Mouse (Mus musculus): ENCODE data around the gene Zfp217. TPM values are rescaled to one million over a fixed set of nuclear protein-coding genes. Genes with fewer than 3 reads are reported as not detected.

The Zfp217 gene
- total RNA-seq, 2 experiments from 2014 or later: 3.0 to 3.8 TPM

DNA sequence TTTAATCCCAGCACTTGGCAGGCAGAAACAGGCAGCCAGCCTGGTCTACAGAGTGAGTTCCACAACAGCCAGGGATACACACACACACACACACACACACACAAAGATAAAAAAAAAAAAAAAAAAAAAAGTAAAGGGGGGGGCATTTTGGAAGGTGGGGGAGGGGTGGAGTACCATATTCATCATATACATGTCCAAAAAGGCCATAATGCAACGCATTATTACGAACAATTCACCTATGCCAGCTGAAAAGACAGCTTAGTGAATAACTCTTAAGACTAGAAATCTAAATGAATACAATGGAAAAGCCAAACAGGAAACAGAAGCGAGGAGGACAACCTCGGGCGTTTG is 6.8 kb upstream of the Zfp217 start:
- H3K4me3 ChIP-seq: peak overlapping the region; percentile 34
- TF ChIP-seq CTCF (conservative IDR thresholded peaks at IDR 0.05): no peak

DNA sequence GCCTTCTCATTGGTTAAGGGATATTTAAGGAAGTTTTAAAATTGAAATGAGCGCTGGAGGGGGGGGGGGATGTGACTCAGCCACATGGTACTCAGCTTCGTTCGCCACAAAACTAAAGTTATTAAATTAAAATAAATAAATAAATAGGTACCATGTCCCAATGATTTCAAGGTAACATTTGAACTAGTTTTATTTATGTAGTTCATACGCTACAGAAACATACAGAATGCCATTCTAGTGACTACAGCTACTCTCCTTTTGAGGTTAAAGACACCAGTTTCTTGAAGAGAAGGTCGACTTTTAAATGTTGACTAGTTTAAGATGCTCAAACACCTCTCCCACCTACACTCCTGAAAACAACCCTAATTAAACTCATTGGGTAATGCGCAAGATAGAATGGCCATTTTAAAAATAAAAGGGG is 6.4 kb upstream of the Zfp217 start:
- TF ChIP-seq CTCF (conservative IDR thresholded peaks at IDR 0.05): no peak
- Histone ChIP-seq H3K27ac (no peak overlapping the region), H3K4me3 (no peak overlapping the region)
- DNase-seq (ENCODE audit: low spot score in 2 of 2): no peak

More for the DNA sequence above, 6.8 kb upstream of the Zfp217 start:
- no peak for DNase-seq (ENCODE audit: low spot score in 2 of 2)
- peak overlapping the region; percentile 28; the same call in 1 of the 2 replicates for H3K27ac ChIP-seq

DNA sequence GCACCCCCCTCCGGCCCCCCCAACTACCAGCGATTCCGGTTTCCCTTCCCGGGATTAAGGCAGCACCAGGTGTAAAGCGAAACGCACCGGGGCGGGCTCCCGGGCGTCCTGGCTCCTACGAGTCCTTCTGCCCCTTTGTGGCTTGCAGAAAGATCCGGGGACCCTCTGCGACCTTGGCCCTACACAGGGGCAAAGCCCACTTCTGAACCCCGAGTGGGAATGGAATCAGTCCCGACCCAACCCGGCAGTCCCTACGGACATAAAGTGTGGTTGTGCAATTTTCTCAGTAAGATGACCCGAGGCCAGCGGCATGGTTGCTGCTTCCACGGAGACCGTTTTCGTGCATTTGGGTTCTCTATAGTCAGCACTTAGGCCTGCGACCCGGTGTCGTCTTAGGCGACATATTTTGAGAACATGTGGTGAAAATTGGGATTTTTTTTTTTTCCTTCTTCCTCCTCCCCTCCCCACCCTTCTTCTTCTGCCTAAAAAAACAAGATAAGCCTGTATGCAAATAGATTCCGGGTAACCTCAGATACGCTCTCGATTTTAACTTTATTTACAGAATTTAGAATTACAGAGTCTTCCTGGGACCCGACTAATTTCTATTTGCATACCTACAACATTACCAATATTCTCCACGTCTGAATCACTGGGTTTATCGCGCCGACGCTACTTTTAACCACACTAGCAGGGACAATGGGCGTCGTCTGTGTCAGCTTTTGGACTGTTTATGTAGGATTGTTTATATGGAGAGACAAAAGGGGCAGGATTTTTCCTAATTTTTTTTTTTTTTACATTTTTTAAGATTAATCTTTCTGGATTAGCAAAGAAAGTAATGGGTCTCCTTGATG is 5.7 kb upstream of the Zfp217 start:
- H3K4me3 ChIP-seq: peak overlapping the region; percentile 33
- no peak for DNase-seq (ENCODE audit: low spot score in 2 of 2)
- peak overlapping the region; percentile 36 for H3K27ac ChIP-seq
- TF ChIP-seq CTCF (conservative IDR thresholded peaks at IDR 0.05): no peak

DNA sequence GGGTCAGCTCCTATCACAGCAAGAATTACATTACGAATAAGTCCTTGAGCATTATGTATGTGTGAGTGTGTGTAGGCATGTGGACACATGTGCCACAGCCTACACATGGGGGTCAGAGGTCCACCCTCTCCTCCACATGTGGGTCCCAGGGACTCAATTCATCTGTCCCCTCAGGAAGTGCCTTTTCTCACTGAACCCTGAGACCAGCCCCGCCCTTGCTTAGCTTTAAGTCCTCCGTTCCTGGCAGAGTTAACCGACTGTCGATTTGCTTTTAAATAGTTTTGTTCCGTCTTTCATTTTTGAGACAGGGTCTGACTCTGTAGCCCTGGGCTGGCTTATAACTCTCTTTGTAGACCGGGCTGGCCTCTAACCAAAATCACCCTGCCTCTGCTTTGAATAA is 5.0 kb upstream of the Zfp217 start:
- TF ChIP-seq CTCF (conservative IDR thresholded peaks at IDR 0.05): no peak
- no peak for DNase-seq (ENCODE audit: low spot score in 2 of 2)
- H3K27ac ChIP-seq: 0 out of 2 replicates have a peak overlapping the region, but pooled peaks have one; percentile 36
- no peak overlapping the region; the same call in 1 of the 2 replicates for H3K4me3 ChIP-seq

DNA sequence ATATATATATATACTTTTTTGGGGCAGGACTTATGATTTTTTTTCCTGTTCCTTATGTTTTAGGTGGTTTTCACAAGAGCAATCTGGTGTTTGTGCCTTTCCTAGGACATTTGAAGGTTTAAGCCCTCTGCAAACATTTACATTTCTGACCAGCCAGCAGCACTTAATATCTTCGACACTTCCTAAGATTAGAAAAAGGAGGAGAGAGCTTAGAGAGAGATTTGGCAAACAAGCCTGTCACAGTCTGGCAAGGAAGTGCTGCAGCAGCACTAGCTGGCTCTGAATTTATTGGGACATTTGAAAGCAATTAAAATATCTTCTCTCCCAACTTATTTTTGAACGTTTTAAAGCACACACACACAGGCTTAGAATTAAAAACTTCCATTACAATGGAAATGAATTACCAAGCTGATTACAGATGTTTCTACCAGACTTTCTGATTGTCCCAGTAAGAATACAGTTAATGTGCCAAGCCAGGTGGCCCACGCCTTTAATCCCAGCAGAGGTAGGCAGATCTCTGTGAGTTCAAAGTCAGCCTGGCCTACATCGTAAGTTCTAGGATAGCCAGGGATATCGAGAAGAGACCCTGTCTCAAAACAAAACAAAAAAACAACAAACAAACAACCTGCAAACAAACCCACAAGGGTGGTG is 4.3 kb upstream of the Zfp217 start:
- no peak overlapping the region for H3K4me3 ChIP-seq
- TF ChIP-seq CTCF (conservative IDR thresholded peaks at IDR 0.05): no peak
- DNase-seq (ENCODE audit: low spot score in 2 of 2): no peak
- H3K27ac ChIP-seq: no peak overlapping the region

DNA sequence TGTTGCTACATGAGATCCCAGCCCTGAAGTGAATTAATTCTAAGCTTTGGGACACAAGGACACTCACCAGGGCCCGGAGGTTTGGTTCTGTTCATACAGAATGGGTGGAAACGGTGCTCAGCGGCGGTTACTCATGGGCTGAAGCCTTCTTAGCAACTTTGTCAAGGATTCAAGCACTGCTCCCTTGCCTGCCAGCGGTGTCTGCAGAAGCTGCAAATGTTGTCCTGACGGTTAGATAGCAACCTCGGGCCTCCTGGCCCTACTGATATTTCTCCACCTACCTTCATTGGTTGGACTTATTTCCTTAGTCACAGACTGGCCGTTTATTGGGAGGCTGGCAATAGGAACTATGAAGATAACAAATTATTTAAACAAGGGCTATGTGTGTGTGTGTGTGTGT is 3.6 kb upstream of the Zfp217 start:
- DNase-seq (ENCODE audit: low spot score in 2 of 2): no peak
- Histone ChIP-seq H3K27ac (no peak overlapping the region), H3K4me3 (no peak overlapping the region)
- no peak for TF ChIP-seq CTCF (conservative IDR thresholded peaks at IDR 0.05)

DNA sequence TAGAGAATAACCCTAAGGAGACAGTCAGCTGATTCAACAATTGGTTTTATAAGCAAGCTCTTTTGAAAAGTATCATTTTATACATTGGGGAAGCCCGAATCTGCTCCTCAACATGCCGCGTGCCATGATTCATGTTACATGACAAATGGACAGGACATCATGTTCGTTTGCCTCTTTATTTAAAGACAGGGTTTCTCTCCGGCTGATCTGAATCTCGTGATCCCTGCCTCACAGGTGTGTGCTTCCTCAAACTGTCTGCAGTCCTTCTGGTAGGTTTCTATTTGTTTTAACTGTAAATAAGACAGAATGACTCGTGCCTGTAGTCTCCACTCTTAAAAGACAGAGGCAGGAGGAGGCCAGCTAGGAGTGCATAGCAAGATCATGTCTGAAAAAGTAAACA is 925 bp upstream of the Zfp217 start:
- no peak overlapping the region for H3K27ac ChIP-seq
- no peak overlapping the region for H3K4me3 ChIP-seq
- no peak for DNase-seq (ENCODE audit: low spot score in 2 of 2)
- no peak for TF ChIP-seq CTCF (conservative IDR thresholded peaks at IDR 0.05)

DNA sequence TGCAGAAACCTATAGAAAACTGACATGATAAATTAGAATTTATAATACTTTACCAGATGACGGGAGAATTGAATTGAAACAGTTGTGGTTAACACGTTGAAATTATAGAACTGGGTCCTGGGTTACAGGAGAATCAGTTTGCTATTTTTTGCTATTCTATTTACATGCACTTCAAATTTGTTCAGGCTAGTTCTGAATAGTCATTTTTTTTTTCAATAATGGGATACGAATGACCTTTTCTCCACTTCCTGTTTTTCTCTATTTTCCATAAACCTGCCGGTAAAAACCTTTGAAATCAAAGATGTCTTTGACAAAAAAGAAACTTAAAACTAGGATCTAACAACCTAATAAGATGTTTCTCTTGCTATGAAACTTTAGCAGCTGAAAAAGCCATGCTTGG is 733 bp downstream of the Zfp217 start:
- no peak overlapping the region for H3K4me3 ChIP-seq
- TF ChIP-seq CTCF (conservative IDR thresholded peaks at IDR 0.05): no peak

DNA sequence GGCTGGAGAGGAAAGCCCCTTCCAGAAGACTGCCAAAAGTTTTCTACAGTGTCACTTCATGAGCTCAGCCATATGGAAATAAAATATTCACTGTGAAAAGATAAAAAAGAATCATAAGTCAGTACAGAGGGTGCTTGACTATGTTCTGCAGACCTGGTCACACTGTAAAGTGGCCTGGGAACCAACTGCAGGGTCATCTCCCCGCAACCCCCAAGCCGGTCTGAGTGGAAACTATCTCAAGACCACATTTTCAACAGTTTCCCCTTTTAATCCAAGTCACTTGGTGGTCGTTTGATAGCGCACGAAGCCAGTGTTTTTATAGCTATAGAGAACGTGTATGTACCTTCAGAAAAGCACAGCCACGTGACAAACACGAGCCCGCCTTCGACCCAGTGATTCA is 3.6 kb downstream of the Zfp217 start:
- no peak for TF ChIP-seq CTCF (conservative IDR thresholded peaks at IDR 0.05)
- Histone ChIP-seq H3K27ac (no peak overlapping the region), H3K4me3 (no peak overlapping the region)
- DNase-seq (ENCODE audit: low spot score in 2 of 2): no peak

More for the DNA sequence above, 733 bp downstream of the Zfp217 start:
- no peak overlapping the region for H3K27ac ChIP-seq
- DNase-seq (ENCODE audit: low spot score in 2 of 2): no peak

DNA sequence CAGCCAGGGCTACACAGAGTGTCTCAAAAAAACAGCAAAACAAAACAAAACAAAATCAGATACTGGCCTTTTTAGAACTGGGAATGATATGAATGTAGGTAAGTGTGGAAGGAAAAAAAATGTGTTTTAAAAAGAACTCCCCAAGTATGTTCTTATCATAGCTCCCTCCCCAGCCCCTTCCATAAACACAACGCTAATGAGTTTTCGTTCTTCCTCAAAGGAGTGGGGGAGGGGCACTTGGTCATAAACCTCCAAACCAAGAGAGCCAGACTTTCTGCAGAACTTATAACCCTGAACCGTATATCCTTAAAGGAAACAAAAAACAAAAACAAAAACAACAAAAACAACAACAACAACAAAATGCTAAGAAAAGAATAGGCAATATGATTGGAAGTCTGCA is 4.0 kb downstream of the Zfp217 start:
- DNase-seq (ENCODE audit: low spot score in 2 of 2): no peak
- Histone ChIP-seq H3K27ac (no peak overlapping the region), H3K4me3 (no peak overlapping the region)
- no peak for TF ChIP-seq CTCF (conservative IDR thresholded peaks at IDR 0.05)

DNA sequence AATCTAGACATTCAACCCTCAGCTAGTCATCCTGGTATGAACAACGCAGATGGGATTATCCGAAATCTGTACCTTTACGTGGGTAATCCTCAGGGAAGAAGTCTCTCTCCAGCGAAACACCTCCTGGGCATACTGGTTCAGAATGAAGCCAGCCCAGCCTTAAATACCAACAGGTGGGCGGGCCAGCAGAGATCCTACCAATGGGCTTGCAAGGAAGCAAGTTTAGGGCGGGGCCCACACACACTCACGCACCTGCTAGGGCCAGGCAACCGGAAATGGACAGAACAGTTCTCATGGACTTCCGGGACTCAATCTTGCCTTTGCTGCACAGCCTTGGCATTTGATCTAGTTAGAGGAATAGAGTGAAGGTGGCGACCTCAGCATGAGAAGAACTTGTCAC is 5.4 kb downstream of the Zfp217 start:
- DNase-seq (ENCODE audit: low spot score in 2 of 2): no peak
- TF ChIP-seq CTCF (conservative IDR thresholded peaks at IDR 0.05): no peak
- no peak overlapping the region for H3K27ac ChIP-seq
- H3K4me3 ChIP-seq: no peak overlapping the region

DNA sequence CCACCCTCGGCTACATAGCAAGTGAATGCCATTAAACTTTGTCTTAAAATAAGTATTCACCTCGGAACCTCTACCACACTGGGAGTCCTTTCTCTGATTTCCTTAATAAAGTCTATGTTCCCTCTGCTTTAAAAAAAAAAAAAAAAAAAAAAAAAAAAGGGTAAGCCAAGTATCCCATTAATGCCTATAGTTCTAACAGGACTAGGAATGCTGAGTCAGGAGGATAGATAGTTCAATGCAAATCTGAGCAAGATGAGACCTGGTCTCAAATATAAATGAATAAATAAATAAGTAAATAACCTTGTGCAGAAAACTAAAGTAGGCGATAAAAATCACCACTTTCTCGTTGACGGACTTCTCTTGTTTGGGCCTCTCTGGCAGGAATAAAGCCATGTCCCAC is 6.4 kb downstream of the Zfp217 start:
- no peak overlapping the region for H3K27ac ChIP-seq
- DNase-seq (ENCODE audit: low spot score in 2 of 2): no peak
- TF ChIP-seq CTCF (conservative IDR thresholded peaks at IDR 0.05): no peak
- no peak overlapping the region for H3K4me3 ChIP-seq

DNA sequence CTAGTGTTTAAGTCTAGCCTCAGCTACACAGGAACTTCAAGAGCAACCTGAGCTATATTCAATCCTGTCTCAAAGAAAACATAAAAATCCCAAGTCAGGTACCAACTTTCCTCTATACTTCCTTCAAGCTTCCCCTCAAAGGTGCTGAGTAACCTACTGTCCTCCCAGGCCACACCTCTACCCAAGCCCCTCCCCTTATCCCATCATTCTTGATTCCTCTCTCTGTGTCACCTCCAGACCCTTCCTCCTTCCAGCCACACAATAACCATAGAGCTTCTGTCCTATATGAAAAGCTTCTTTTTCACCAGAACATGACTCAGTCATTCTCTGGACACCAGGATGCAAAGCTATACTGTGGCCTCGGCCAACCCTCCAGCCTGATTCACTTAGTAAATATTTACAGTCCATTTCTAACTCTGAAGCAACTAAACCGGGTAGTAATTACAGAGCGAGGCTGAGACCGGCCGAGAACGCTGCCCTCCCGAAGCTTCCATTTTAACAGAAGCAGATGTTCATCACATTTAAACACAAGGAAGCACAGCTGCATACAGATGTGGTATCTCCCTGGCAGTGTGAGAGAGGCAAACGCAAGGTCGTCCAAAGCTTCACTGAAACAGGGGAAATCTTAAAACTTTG is 8.4 kb downstream of the Zfp217 start:
- DNase-seq (ENCODE audit: low spot score in 2 of 2): no peak
- TF ChIP-seq CTCF (conservative IDR thresholded peaks at IDR 0.05): no peak
- Histone ChIP-seq H3K4me3 (no peak overlapping the region), H3K27ac (no peak overlapping the region)
